Mouse (Mus musculus): Measurements from ENCODE around the gene Rnf8.

The Rnf8 gene

DNA sequence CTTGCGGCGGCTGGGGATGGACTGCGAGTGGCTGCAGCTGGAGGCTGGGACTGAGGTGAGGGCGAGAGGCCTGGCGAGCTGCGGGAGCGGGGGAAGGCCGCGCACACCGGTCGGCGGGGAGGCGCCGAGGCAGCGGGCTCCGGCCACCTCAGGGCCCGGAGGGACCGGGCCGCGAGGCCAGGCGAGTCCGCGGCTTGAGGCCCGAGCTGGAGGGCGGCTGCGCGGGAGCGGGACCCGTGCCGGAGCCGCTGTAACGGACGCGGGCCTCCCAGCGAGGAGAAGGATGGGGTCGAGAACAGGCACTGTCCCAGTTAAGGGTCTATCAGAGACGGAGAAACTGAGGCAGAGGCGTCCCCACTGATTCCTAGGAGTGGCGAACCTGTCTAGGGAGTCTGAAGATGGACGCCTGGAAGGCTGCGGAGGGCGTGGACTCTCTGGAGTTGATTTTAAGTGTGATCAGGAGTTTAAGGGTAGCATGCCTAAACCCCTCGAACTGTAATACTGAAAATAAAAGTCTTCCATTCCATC lies 498 bp downstream of the Rnf8 start:
- in situ Hi-C loops (cut with MboI; ENCODE audit: low pct_unique_long_range_greater_than_20kb in 1 of 2, low sequenced_read_pairs in 2 of 2, unreplicated experiment in 1 of 2), result no loop called here

DNA sequence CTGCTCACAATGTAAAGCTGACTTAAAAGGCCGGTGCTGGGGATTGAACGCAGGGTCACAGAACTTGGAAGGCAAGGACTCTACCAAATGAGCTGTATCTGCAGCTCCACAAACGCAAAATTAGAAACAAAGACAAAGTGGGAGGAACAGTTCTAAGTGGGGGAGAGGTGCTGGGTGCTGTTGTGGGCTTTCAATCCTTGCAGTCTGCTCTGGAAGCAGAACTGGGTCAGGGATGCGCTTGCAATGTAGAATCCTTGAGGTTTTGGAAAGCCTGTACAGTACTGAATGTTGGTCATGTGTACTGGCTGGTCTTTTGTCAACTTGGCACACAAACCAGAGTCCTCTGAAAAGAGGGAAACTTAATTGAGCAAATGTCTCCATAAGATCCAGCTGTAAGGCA lies 1.0 kb downstream of the Rnf8 start:
- in situ Hi-C loops (cut with MboI; ENCODE audit: low pct_unique_long_range_greater_than_20kb in 1 of 2, low sequenced_read_pairs in 2 of 2, unreplicated experiment in 1 of 2), result no loop called here

DNA sequence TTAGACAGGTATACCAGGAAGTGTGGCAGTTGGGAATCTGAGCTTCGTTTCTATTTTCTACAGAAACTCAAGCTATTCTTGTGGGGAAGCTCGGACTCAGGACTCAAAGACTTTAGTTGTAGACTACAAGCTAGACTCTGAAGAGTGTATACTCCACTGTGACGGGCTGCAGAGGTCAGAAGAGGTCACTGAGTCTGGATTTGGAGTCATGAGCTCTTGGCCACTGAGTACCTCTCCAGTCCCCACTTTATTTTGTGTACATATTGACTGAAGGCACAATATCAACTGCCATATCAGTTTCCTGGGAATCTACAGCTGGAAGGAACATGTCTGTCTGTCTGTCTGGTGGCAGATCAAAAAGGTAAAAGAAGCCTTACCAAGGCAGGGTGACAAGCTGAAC lies 4.6 kb downstream of the Rnf8 start:
- in situ Hi-C loops (cut with MboI; ENCODE audit: low pct_unique_long_range_greater_than_20kb in 1 of 2, low sequenced_read_pairs in 2 of 2, unreplicated experiment in 1 of 2), result no loop called here

DNA sequence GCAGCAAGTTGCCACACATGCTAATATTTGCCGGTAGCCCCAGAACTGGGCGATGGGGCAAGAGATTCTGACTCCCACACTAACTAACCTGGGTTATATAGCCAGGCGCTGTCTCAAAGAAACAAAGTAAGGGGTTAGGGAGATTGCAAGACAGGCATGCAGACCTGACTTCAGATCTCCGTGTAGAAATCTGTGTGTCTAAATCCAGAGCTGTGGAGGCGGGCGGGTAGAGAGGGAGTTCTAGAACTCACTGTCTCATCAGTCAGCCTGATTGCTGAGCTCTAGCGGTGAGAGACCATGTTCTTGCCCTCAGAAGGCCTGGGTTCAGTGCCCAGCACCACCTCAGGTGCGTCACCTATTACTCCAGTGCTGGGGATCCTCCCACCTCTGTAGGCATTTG lies 8.9 kb downstream of the Rnf8 start:
- in situ Hi-C loops (cut with MboI; ENCODE audit: low pct_unique_long_range_greater_than_20kb in 1 of 2, low sequenced_read_pairs in 2 of 2, unreplicated experiment in 1 of 2), result no loop called here

DNA sequence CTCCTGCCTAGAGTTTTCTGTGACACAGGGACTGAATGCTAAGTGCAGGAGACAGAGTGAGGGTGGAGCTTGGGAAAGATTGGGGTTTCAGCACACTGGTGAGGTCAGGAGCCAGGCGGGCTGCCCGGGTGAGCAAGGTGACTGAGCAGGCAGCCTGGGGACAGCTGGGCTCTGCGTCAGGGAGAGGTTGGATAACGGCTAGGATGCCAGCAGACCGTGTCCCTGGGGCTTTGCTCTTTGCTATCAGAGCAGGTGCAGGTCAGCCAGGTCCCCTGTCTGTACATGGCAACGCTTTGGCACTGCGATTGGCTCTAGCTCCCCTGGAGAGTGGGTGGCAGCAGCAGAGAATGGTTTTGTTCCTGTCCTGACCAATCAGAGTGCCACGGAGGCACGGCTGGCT lies 12.7 kb downstream of the Rnf8 start:
- in situ Hi-C loops (cut with MboI; ENCODE audit: low pct_unique_long_range_greater_than_20kb in 1 of 2, low sequenced_read_pairs in 2 of 2, unreplicated experiment in 1 of 2), result no loop called here

DNA sequence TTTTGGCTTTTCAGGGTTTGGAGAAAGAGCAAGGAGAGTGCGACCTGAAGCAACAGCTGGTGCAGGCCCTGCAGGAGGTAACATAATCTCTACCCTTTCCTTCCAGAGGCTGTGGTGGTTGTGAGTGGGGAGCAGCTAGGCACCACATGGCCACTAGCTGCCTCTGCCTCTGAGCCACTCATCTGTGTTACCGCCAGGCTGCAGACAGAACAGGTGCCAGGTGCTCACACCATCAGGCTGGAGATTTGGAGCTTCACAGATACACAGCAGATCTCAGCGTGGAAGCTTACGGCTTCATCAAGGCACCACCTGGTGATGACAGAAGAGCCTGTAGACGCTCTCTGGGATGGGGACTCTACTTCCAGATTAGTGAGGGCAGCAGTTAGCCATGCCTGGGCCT lies 14.4 kb downstream of the Rnf8 start:
- in situ Hi-C loops (cut with MboI; ENCODE audit: low pct_unique_long_range_greater_than_20kb in 1 of 2, low sequenced_read_pairs in 2 of 2, unreplicated experiment in 1 of 2), result no loop called here

DNA sequence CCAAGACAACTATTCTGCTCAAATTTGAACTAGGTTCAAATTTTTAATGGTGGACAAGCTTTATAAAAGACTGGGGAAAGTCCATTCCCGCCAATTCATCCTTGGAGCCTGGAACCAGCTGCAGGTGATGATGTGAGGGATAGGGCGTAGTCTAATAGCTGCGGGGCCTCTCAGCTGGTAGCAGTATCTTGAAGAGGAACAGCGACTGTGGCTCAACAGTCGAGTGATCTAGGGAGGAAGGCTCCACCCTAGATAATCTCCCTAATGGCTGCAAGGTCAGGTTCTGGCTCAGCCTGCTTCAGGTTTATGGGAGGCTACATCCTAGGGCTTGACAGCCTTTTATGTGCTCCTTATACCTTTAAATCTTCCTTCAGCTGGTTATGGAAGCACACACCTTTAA lies 15.0 kb downstream of the Rnf8 start:
- in situ Hi-C loops (cut with MboI; ENCODE audit: low pct_unique_long_range_greater_than_20kb in 1 of 2, low sequenced_read_pairs in 2 of 2, unreplicated experiment in 1 of 2), result no loop called here

DNA sequence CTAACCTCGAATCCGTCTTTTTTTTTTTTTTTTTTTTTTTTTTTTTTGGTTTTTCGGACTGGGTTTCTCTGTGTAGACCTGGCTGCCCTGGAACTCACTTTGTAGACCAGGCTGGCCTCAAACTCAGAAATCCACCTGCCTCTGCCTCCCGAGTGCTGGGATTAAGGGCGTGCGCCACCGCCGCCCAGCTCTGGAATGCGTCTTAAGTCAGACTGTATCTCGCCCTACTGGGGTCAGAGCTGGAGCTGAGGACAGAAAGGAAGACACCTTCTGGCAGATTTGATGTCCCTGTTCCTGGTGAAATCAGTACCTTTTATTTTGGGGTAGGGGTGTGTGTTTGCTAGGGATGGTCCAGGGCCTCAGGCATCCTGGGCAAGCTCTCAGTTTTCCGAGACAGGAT lies 17.7 kb downstream of the Rnf8 start:
- in situ Hi-C loops (cut with MboI; ENCODE audit: low pct_unique_long_range_greater_than_20kb in 1 of 2, low sequenced_read_pairs in 2 of 2, unreplicated experiment in 1 of 2), result no loop called here

DNA sequence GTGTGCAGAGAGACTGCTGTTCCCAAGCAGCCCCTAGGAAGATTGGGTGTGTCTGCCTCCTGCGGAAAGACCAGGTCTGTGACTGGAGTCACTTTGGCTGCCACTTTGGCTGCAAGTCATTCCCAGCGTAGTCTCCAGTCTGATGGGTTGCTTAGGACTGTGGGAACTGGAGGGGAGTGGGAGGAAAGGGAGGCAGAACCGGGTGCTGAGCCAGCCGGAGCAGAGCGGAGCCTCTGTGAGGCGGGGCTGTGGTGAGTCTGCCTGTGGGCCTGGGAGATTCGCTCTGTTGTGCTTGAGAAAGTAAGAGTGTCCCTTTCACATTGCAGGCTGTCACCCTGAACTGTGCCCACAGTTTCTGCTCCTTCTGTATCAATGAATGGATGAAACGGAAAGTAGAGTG lies 20.9 kb downstream of the Rnf8 start:
- in situ Hi-C loops (cut with MboI; ENCODE audit: low pct_unique_long_range_greater_than_20kb in 1 of 2, low sequenced_read_pairs in 2 of 2, unreplicated experiment in 1 of 2), result no loop called here

DNA sequence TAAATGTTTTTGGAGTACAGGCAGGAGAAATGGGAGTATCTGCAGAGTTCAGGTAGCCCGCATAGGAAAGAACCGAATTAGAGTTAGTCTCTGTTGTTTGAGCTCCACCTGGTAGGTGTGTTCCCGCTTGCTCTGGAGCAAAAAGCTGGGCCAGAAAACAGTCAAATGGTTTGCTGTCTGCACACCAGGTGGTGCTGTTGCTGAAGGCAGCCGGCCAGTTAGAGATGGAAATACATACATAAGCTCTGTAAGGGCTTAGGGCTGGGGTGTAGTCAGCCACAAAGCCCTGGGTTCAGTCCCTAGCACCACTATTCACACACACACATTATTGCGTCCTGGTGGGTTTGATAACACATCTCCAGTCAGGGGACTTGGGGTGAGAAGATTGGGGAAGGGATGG lies 21.5 kb downstream of the Rnf8 start:
- in situ Hi-C loops (cut with MboI; ENCODE audit: low pct_unique_long_range_greater_than_20kb in 1 of 2, low sequenced_read_pairs in 2 of 2, unreplicated experiment in 1 of 2), result no loop called here

DNA sequence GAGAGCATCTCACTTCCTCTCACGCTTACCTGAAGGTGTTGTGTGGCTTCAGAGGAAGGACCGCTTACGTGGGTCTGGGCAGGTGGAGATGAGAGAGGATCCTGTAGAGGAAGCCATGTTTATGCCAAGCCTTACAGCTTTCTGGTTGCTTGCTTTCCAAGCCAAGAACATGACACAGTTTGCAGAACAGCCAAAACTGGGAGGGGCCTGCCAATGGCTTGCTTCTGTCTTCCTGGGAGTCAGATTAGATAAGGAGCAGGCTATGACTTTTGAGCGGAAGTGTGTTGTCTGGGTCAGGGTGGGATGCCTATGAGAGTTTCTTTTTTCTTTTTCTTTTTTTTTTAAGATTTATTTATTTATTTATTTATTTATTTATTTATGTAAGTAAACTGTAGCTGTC lies 22.8 kb downstream of the Rnf8 start:
- in situ Hi-C loops (cut with MboI; ENCODE audit: low pct_unique_long_range_greater_than_20kb in 1 of 2, low sequenced_read_pairs in 2 of 2, unreplicated experiment in 1 of 2), result no loop called here

DNA sequence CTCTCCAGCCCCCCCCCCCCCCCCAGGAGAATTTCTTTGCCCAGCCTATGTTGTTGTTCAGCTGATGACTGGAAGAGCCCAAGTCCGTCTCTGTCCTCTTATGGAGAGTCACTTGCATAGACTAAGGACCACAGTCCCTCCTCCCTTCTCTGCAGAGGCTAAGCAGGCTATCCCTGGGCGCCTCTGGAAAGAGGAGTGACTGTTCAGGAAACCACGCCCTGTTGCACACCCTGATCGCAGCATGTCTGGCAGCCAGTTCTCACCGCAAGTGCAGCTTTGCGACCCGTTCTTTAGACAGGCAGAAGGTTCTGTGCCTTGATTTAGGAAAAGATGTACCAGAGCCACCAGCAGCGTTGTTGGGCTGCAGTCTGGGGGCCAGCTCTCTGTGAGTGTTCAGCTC lies 23.3 kb downstream of the Rnf8 start:
- in situ Hi-C loops (cut with MboI; ENCODE audit: low pct_unique_long_range_greater_than_20kb in 1 of 2, low sequenced_read_pairs in 2 of 2, unreplicated experiment in 1 of 2), result no loop called here

DNA sequence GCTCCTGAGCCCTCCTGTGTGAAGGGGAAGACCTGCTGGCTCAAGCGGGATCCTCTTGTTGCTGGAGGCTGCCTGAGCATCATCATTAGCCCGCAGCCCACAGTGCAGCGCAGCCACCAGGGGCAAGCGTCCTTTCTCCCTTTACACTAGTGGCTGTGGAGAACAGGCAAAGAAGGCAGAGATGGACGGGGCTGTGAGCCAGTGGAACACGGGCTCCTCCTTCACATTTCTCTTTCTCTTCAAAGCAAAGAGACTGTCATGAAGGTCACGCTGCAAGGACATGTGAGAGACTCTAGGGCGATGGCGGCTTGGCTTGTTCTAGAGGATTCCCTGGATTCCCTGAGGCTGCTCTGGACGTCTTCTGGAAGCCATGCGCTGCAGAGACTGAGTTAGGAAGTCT lies 26.4 kb downstream of the Rnf8 start:
- in situ Hi-C loops (cut with MboI; ENCODE audit: low pct_unique_long_range_greater_than_20kb in 1 of 2, low sequenced_read_pairs in 2 of 2, unreplicated experiment in 1 of 2), result no loop called here

DNA sequence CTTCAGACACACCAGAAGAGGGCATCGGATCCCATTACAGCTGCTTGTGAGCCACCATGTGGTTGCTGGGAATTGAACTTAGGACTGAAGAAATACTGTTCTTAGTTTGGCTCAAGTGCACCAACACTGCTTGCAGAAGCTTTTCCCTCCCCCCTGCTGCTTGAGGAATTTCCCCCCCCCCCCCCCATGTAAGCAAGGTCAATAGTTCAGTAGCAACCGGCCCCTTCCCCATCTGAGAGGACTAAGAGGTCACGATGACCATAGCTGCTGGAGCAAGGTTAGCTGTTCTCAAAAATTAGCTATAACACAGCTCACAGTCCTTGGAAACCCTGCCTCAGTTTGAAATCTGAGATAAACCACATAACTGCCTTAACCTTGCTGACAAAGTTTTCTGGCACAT lies 27.6 kb downstream of the Rnf8 start:
- in situ Hi-C loops (cut with MboI; ENCODE audit: low pct_unique_long_range_greater_than_20kb in 1 of 2, low sequenced_read_pairs in 2 of 2, unreplicated experiment in 1 of 2), result no loop called here

DNA sequence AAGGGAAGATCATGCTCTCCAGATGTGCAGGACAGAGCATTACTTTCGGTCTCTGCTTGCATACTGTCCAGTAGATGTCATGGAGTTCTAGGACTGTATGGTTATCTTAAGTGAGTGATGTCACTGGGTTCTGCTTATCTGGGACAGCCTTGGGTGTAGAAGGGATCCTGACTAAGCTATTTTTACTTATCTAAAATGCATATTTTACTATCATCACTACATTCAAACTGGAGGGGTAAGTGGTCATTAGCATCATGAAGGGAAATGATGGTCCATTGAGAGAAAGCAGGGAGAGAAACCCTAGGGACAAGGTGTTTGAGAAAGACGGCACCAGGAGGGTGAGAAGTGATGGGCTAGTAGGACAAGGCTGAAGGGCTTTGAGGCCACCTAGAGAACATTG lies 43.7 kb downstream of the Rnf8 start:
- in situ Hi-C loops (cut with MboI; ENCODE audit: low pct_unique_long_range_greater_than_20kb in 1 of 2, low sequenced_read_pairs in 2 of 2, unreplicated experiment in 1 of 2), result no loop called here

DNA sequence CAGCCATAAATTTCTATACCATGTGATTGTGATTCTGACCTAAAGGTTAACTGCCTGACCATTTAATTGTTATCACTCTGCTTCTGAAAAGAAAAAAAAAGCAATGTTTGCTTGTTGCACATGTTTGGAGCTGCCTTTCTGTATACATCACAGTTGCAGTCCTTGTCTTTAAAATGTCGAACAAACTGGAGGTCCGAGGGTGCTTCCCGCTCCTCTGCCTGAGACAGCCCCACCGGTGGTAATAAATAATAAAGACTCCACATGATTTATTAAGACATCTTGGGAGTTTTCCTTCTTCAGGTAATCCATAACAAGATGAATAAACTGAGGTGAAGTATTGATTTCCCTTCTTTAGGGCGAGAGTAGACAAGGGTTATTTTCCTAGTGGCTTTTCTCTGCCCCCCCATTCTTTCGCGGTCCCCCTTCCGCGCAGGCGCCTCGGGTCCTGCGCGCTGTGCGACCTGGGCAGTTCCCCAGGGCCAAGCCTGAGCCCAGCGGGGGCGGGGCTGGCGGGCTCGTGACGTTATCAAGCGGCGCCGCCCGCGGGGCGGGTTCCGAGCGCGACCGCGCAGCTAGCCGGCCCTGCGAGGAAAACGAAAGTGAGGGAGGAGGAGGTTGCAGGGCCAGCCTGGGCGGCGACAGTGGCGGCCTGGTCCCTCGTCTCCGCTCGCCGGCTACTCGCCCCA lies 45.6 kb downstream of the Rnf8 start, which contains the start of gene Cmtr1:
Cmtr1 (plus strand) TSS at position 520 of the 686 bp plus-strand sequence.
- in situ Hi-C loops (cut with MboI; ENCODE audit: low pct_unique_long_range_greater_than_20kb in 1 of 2, low sequenced_read_pairs in 2 of 2, unreplicated experiment in 1 of 2), result no loop called here

DNA sequence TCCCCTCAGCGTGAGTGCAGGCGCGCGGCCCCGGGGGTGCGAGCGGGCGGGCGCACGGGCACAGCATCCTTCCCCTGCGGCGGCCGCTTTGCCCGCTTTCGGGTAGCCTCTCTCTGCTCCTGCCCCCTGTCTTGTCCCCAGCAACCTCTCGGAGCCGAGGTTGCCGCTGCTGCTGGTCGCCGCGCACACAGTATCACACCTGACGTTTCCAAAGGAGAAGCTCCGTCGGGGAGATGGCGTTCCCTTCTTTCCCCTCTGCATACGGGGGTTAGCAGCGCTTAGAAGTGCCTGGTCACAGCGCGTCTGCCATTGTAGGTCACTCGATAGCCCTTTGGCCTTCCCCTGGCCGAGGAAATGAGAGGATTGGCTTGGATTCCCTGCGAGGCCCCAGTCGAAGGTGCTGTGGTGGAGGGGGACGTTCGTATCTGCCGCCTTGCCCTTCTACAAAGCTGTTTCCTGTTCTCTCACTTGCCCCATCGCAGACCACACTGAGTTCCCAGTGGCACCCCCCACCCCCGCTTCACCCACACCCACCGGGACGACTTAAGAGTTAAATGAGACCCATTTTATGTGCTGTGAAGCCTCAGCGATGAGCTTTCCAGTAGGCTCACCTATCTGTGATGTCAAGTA lies 46.3 kb downstream of the Rnf8 start:
- in situ Hi-C loops (cut with MboI; ENCODE audit: low pct_unique_long_range_greater_than_20kb in 1 of 2, low sequenced_read_pairs in 2 of 2, unreplicated experiment in 1 of 2), result no loop called here

DNA sequence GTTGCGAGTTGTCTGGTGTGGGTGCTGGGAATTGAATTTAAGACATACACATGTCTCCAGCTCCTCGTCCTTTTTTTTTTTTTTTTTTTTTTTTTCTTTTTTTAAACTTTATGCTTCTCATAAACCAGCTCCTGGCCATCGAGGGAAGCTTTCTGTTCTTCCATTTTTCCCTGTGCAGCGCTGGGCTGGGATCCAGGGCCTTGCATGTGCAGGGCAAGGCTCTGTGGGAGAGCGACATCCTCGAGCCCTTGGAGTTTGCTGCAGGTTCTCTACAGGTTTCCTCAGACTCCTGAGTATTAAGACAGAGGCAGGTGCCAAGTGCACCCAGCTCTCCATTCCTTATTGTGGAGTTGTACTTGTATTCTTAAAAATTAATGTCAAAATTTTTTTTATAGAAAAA lies 47.6 kb downstream of the Rnf8 start:
- in situ Hi-C loops (cut with MboI; ENCODE audit: low pct_unique_long_range_greater_than_20kb in 1 of 2, low sequenced_read_pairs in 2 of 2, unreplicated experiment in 1 of 2), result no loop called here

DNA sequence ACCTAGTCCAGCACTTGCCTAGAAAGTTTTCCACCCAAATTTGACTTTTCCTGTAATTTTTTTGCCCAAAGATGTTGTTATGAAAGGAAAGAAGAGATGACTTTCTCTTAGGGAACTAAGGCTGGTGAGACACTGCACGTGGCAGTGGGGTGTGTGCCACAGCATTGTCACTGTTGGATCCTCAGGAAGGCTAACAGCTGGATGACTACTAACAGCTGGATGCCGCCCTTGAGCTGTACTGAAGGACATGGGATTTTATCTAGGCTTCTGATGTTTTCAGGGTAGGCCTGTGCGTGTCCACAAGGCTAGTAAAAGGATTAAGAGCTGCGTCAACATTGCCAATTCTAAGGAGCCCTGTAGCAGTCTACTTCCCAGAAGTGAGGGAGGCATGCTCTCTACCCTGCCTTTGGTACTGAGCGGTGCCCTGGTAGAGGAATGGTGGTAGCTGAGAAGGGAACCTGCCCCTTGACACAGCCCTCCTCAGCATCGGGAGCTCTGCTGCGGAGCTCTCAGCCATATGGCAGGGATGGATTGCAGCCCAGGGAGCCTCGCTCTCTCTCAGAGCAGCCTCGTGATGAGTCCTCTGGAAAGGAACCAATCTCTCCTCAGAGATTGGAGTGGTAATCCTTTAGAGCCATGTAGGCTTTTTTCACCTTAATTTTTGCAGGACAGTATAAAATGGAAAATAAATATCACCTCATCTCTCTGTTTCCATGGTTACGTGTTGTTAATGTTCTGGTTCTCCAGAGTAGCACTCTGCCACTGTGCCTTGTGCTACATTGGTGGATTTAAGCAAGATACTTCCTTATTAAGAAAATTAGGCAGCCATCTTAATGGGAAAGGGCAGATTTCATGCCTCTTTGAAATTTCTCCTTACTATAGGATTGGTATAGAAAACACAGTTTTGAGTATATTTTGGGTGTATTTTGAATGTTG lies 53.7 kb downstream of the Rnf8 start:
- in situ Hi-C loops (cut with MboI; ENCODE audit: low pct_unique_long_range_greater_than_20kb in 1 of 2, low sequenced_read_pairs in 2 of 2, unreplicated experiment in 1 of 2), result no loop called here
